Mouse (Mus musculus) MEL (cell line): Measurements from ENCODE around the gene Atp2a2.

Experiments used
- CHD1 ChIP-seq: IDR thresholded peaks from 2 replicates; pipeline ENCODE4 v1.6.1; 2012; ENCODE audit warnings: low read depth, mild to moderate bottlenecking, inconsistent platforms, low read length, improper control_type of control experiment
- EP300 ChIP-seq, 2 experiments: IDR thresholded peaks; 2 replicates each; pipeline ENCODE4 v1.6.1; 2011; ENCODE audit warnings: improper control_type of control experiment in 2 of 2, low read length in 2 of 2, low read depth in 1 of 2, mild to moderate bottlenecking in 1 of 2

DNA sequence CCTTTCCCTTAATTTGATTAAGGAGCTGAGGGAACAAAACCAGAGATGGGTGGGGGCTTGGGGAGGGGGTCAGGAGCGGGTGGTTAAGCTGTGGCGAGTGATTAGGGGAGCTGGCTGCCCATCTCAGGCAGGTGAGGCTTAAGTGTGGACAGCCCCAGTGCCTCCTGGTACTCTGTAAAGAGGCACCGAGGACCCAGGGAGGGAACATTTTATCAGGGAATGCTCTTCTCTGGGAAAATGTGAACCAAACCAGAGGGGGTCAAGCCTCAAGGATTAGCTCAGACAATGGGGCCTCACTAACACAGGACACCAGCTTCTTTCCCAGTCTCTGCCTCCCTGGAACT lies 19.1 kb upstream of the Atp2a2 start:
- no peak for TF ChIP-seq EP300 (IDR thresholded peaks at IDR 0.05; ENCODE audit: low read depth in 1 of 2, low read length in 2 of 2)
- no peak for TF ChIP-seq CHD1
